Mouse (Mus musculus) kidney, adult 10 weeks (tissue): ENCODE data around the gene Tspan5. TPM values are rescaled to one million over a fixed set of nuclear protein-coding genes. Genes with fewer than 3 reads are reported as not detected.

Experiments
- polyA plus RNA-seq: library from polyadenylated mRNA; stranded (reverse); fragments of 350-450 nt; fragmentation: Illumina TruSeq; extraction: RNeasy Lipid Tissue Mini Kit (QIAGEN cat#74804); gene quantifications from one replicate; pipeline ENCODE4 v1.2.3, GENCODE M21; 2014; ENCODE audit warnings: low read depth, low replicate concordance

Gene Tspan5
- 16.7 TPM for polyA plus RNA-seq

GRCm38 (mm10) chr3:138741649-138742565, at the start of gene Tspan5:
Gene Tspan5, plus strand, starts transcription at chr3:138742195.

Other genes starting within 250 kb of the Tspan5 start
- 251 TPM for gene Eif4e, start 216.0 kb upstream of the Tspan5 start, polyA plus RNA-seq